Mouse (Mus musculus) heart, postnatal 0 days (tissue): ENCODE results near the gene Pcyt1a. TPM values are rescaled to one million over a fixed set of nuclear protein-coding genes. Genes with fewer than 3 reads are reported as not detected.

Experiments used
- ATAC-seq: fragments of 200-750 bp; cut with Nextera tagmentation; 2 replicates; pipeline ENCODE4 v1.8.0; 2017; ENCODE audit warnings: low read depth, moderate number of reproducible peaks, moderate library complexity; ENCODE audit not compliant: insufficient read depth
- DNase-seq: peaks from one replicate; pipeline ENCODE4 v3.0.0-alpha.2; 2016; ENCODE audit warnings: low spot score
- H3K27ac ChIP-seq: fragments of 300-500 bp; sonication (generic); 2 replicates; pipeline ENCODE4 v1.5.1; 2014; ENCODE audit warnings: low read depth, mild to moderate bottlenecking
- H3K27me3 ChIP-seq: fragments of 300-500 bp; sonication (generic); 2 replicates; pipeline ENCODE4 v1.6.1; 2014; ENCODE audit warnings: low read length, mixed read lengths; ENCODE audit not compliant: control insufficient read depth, insufficient read depth
- H3K36me3 ChIP-seq: fragments of 300-500 bp; sonication (generic); replicated peaks from 2 replicates; pipeline ENCODE4 v1.6.1; 2014; ENCODE audit warnings: low read length, mixed read lengths; ENCODE audit not compliant: control insufficient read depth, insufficient read depth
- H3K4me1 ChIP-seq: fragments of 300-500 bp; sonication (generic); 2 replicates; pipeline ENCODE4 v1.6.1; 2014; ENCODE audit warnings: antibody characterized with exemption; ENCODE audit not compliant: control insufficient read depth, insufficient read depth
- H3K4me2 ChIP-seq: fragments of 300-500 bp; sonication (generic); 2 replicates; pipeline ENCODE4 v1.6.1; 2014; ENCODE audit warnings: low read depth, mild to moderate bottlenecking, low read length, moderate library complexity
- H3K4me3 ChIP-seq: fragments of 300-500 bp; sonication (generic); 2 replicates; pipeline ENCODE4 v1.5.1; 2014; ENCODE audit warnings: low read depth, low read length
- H3K9ac ChIP-seq: fragments of 300-500 bp; sonication (generic); replicated peaks from 2 replicates; pipeline ENCODE4 v1.6.1; 2014; ENCODE audit warnings: low read depth, low read length, mixed read lengths
- H3K9me3 ChIP-seq: fragments of 300-500 bp; sonication (generic); replicated peaks from 2 replicates; pipeline ENCODE4 v1.6.1; 2016; ENCODE audit warnings: low read length; ENCODE audit not compliant: control insufficient read depth
- CTCF ChIP-seq: IDR thresholded peaks from 2 replicates; pipeline ENCODE4 v1.5.1; 2016; ENCODE audit warnings: antibody characterized with exemption, control low read depth, low read depth
- EP300 ChIP-seq: IDR thresholded peaks from 2 replicates; pipeline ENCODE4 v1.6.1; 2016; ENCODE audit warnings: antibody characterized with exemption, low read depth
- WGBS: fragments of 180-500 bp; shearing (Covaris S2); extraction: QIAGEN DNeasy Blood & Tissue Kit; methylation state at CpG from one replicate; pipeline ENCODE4 v1.1.7; 2014; 5-methylcytosine and 5-hydroxymethylcytosine counted together
- polyA plus RNA-seq: library from polyadenylated mRNA; unstranded; fragments of >200 nt; fragmentation: Nextera tagmentation; extraction: Ambion mirVana; gene quantifications from 2 replicates; pipeline ENCODE4 v1.2.1, GENCODE M21; 2015
- total RNA-seq: library from RNA; depleted of rRNA; stranded (reverse); fragments of >200 nt; gene quantifications from 2 replicates; pipeline ENCODE4 v1.2.3, GENCODE M21; 2014; ENCODE audit warnings: low replicate concordance

Pcyt1a gene
- total and polyA plus RNA-seq, 2 experiments from 2014 or later: 45.4 to 50.3 TPM

DNA sequence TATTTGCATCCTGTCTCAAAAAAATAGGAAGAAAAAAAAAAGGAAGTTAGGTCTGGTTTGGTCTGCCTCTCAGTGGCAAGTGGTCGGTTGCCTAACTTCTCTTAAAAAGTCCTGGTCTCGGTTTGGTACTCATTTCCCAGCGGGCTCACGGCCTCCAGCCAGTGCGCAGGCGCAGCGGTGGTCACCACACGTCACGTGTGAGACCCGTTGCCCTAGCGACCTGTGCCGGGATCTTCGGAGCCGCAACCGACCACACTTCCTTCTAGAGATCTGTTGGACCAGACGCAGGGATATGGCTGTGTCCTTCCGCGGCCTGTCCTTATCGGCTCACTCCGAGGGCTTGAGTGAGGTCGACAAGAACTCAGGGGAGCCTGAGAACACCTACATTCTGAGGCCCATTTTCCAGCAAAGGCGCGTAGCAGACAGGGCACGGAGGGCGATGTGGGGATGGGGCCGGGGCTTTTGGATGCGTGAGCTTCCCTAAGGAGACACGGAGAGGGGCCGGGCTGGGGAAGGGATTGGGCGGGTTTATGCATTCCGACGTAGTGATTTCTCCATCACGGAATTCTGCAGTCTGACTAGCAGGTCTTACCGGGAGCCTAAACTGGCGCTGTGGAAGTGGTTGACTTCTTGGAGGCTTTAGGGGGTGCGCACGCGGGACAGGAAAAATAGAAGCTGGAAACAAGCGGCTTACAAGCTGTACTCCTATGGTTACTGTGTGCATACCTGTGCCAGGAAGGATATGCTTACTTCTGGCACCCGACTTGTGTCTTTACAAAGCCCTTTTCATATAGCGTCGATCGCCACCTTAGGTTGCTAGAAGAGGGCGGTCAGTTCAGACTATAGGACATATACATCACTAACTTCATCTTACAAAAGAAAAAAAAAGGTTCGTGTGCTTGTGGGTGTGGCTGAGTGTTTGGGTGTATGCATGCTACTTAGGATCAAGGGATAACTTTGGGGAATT lies 10.9 kb upstream of the Pcyt1a start, which contains the start of gene Tctex1d2:
Gene Tctex1d2 (plus strand): TSS at position 186 of the 967 bp plus-strand sequence.
- Histone ChIP-seq H3K36me3 (no peaks in the 10 kb centered on the region), H3K27ac (peak within 1 kb of the TSS; percentile 83), H3K9ac (peak within 1 kb of the TSS; percentile 59), H3K9me3 (no peaks in the 10 kb centered on the region), H3K4me1 (peaks cover 17% of the 10 kb centered on the region; the same call in 1 of the 2 replicates), H3K4me2 (peak within 1 kb of the TSS; percentile 95), H3K27me3 (no peaks in the 10 kb centered on the region), H3K4me3 (peak within 1 kb of the TSS; percentile 82)
- ATAC-seq (peak; percentile 95), DNase-seq (peak; percentile 93)
- WGBS: 1% methylated on average over 45 of the region's 45 CpGs
- TF ChIP-seq EP300: no peak
- no peak for TF ChIP-seq CTCF

DNA sequence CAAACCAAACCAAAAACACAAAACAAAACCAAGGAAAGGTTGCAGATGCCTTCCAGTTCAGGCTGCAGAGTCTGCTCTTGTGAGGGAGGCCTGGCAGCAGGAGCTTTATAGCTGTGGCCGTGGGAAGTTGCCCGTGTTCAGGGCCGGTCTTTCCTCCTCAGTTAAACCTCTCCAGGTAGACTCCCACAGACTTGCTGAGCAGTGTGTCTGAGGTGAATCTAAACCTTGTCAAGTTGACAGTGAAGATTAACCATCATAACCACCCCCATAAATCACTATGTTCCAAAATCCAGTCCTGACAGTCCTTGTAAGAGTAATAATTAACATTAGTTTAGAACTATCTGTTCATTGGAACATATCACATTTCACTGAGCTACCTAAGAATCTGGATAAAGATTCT lies 3.2 kb upstream of the Pcyt1a start:
- H3K36me3 ChIP-seq: no peaks in the 10 kb centered on the region
- ATAC-seq: no peak
- no peaks in the 10 kb centered on the region for H3K27me3 ChIP-seq
- H3K27ac ChIP-seq: no peak overlapping the region
- no peak overlapping the region for H3K9ac ChIP-seq
- peaks cover 17% of the 10 kb centered on the region for H3K4me1 ChIP-seq
- no peak for DNase-seq
- 90% methylated on average over 3 of the region's 3 CpGs for WGBS
- TF ChIP-seq EP300 (no peak), CTCF (no peak)
- H3K4me3 ChIP-seq: no peak overlapping the region
- no peaks in the 10 kb centered on the region for H3K9me3 ChIP-seq
- no peak overlapping the region for H3K4me2 ChIP-seq

DNA sequence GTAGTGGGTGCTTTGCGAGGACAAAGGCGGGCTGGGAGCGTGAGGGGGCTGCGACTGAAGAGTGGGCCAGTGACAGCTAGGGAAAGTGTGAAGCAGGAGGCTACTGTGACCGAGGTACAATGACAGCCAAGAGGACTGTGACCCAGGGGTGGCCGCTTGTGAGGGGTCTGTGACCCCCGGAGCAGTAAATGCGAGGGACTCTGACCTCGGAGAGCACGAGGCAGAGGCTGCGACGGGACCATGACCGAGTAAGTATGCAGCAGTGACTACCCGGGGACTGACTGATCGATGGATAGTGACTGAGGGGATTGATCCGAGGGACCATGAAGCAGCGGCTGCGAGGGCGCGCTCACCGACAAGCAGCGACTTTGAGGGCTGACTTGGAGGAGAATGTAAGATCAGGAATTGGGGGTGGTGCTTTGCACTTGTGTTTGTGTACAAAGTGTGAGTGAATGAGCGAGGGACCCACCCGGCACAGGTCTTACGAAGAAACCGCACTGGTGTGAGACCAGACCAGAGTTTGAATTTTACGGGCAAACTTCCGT lies 398 bp downstream of the Pcyt1a start:
- TF ChIP-seq CTCF (no peak), EP300 (no peak)
- peak overlapping the region; percentile 85 for H3K4me2 ChIP-seq
- peak overlapping the region; percentile 81 for H3K9ac ChIP-seq
- H3K9me3 ChIP-seq: no peaks in the 10 kb centered on the region
- H3K4me1 ChIP-seq: peaks cover 13% of the 10 kb centered on the region
- H3K27ac ChIP-seq: peak overlapping the region; percentile 87
- no peaks in the 10 kb centered on the region for H3K27me3 ChIP-seq
- no peaks in the 10 kb centered on the region for H3K36me3 ChIP-seq
- peak overlapping the region; percentile 75 for H3K4me3 ChIP-seq
- WGBS: under 1% methylated on average over 28 of the region's 28 CpGs
- DNase-seq (peak; percentile 24), ATAC-seq (peak; percentile 46)

DNA sequence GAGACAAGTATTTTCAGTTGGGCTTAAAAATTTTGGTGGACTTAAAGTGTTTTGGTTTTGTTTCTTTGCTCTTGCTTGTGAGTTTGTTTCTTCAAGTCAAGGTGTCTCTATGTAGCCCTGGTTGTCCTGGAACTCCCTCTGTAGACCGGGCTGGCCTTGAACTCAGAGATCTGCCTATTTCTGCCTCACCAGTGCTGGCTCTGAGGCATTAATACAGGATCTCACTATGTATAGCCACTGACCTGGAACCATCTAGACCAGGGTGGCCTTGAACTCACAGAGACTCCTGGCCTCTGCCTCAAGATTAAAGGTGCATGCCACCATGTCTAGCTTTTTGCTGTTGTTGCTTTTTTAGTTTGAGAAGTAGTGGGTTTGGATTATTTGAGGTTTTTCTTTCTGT lies 1.2 kb downstream of the Pcyt1a start:
- peak overlapping the region; percentile 81 for H3K9ac ChIP-seq
- H3K4me3 ChIP-seq: peak overlapping the region; percentile 75
- peaks cover 13% of the 10 kb centered on the region for H3K4me1 ChIP-seq
- peak overlapping the region; percentile 85 for H3K4me2 ChIP-seq
- H3K27ac ChIP-seq: no peak overlapping the region
- WGBS: 84% methylated on average over 1 of the region's 1 CpGs
- TF ChIP-seq EP300: no peak
- no peak for TF ChIP-seq CTCF
- H3K27me3 ChIP-seq: no peaks in the 10 kb centered on the region
- ATAC-seq (no peak), DNase-seq (no peak)
- H3K9me3 ChIP-seq: no peaks in the 10 kb centered on the region
- no peaks in the 10 kb centered on the region for H3K36me3 ChIP-seq

DNA sequence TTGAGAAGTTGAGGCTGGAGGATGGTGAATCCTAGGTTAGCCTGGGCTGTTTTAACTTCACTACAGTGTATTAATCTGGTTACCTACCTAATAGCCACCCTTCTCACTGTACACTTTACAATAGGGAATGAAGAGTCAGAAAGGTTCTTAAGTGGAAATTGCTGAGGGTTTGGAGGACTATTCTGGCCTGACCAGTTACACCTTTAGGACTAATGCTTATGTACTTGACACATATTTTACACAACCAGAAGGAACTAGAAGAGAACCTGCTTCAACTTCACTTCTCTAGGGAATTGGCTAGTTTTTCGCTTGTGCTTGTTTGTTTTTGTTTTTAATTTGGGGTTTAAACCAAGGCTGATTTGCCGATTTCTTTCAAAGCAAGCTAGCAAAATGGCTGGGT lies 2.4 kb downstream of the Pcyt1a start:
- WGBS: 78% methylated on average over 2 of the region's 2 CpGs
- DNase-seq: no peak
- Histone ChIP-seq H3K9ac (no peak overlapping the region), H3K27ac (no peak overlapping the region), H3K4me3 (no peak overlapping the region), H3K4me1 (peaks cover 13% of the 10 kb centered on the region), H3K4me2 (no peak overlapping the region), H3K27me3 (no peaks in the 10 kb centered on the region), H3K36me3 (0 out of 2 replicates have a peak, but pooled peaks cover 4% of the 10 kb centered on the region), H3K9me3 (no peaks in the 10 kb centered on the region)
- no peak for TF ChIP-seq CTCF
- TF ChIP-seq EP300: no peak
- ATAC-seq: no peak
